Mouse (Mus musculus): ENCODE data around the gene Nav3. TPM values are rescaled to one million over a fixed set of nuclear protein-coding genes. Genes with fewer than 3 reads are reported as not detected.

The Nav3 gene
- polyA plus RNA-seq, 1 experiment from 2014 or later: 29.5 TPM

DNA sequence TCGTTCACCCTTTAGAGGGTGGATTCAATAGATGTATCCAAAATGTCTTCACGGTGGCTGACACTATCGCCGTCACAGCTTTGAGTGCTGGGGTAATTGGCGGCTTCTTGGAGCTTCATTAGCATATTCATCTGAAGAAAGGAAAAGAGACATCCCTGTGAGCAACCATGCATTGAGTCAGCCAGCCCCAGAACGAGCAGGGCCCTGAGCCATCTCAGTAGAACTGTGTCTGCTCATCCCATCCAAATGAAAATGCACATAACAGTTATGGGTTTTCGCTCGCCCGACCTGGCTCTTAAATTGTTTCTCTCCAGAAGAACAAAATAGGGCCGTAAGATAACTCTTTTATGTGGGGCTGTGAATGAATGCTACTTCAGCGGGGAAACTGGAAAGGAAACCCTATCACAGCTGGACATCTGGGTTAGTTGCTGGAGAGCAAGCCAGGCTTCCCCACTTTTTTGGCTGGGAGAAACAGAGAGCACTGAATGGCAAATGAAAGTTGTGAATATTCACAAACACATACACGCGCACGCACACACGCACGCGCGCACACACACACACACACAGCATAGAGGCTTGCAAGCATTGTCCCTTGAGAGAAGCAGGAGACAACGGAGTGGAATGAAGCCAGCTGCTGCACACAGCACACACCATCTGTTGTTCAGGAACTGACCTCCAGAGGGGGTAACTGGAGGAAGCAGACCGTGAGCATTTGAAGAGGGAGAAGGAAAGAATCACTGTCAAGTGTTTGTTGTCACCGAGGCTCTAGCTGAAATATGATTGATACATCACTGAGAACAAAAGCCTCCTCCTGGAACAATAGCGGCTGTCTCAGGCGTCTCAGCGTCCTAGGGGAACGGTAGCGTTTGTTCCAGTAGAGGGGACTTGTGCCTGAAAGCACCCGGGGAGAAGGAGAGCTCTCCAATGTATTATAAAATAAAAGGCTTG is 771.6 kb downstream of the Nav3 start:
- H3K9ac ChIP-seq (replicated peaks): peak overlapping the region; percentile 54
- H3K4me2 ChIP-seq (replicated peaks): peak overlapping the region; percentile 40
- no peaks in the 10 kb centered on the region for H3K27me3 ChIP-seq
- peak; percentile 91 for ATAC-seq (replicated peaks)
- H3K27ac ChIP-seq (replicated peaks): peak overlapping the region; percentile 94
- H3K4me1 ChIP-seq: peaks cover 26% of the 10 kb centered on the region
- H3K4me3 ChIP-seq: peak overlapping the region; percentile 29
- peaks cover 3% of the 10 kb centered on the region for H3K36me3 ChIP-seq
- H3K9me3 ChIP-seq: no peaks in the 10 kb centered on the region
- WGBS: 7% methylated on average over 27 of the region's 27 CpGs

DNA sequence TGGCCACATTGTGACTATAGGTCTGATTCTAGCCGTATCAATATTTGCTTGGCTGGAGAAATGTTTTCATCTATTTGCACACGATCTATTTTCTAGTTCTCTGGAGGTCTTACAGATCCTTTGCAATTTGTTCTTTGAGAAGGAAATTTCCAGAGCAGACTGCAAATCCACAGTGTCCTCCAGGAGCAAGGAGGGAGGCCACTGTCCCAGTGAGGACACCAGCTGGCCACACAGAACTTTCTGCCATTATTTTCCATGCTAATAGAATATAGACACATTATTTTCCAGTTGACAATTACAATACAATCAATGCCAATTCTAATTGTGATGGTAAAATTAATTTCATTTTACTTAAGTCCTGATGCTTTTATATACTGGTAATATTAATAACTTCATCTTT is 783.1 kb downstream of the Nav3 start:
- Histone ChIP-seq H3K4me1 (no peaks in the 10 kb centered on the region), H3K36me3 (no peaks in the 10 kb centered on the region), H3K9me3 (no peaks in the 10 kb centered on the region), H3K9ac (replicated peaks) (no peak overlapping the region), H3K27me3 (no peaks in the 10 kb centered on the region), H3K4me2 (replicated peaks) (no peak overlapping the region), H3K27ac (replicated peaks) (no peak overlapping the region), H3K4me3 (no peak overlapping the region)
- 92% methylated on average over 2 of the region's 2 CpGs for WGBS
- ATAC-seq (replicated peaks): no peak

DNA sequence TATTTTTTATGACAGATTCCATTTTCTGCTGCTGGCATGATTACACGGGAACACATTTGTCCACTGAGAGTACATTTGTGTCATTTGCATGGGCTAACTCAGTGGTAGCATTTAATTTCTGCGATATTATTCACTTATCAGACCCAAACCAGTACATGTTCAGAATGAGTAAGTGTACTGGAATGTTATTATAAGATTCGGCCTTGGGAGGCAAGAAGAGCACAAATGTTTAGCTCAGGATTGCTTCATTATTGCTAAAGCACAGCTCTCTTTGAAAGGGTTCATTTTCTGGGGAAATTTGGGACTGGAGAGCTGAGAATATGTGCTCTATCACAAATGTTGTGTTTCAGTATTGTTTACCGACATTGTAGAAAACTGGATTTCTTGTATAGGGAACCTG is 788.6 kb downstream of the Nav3 start:
- no peaks in the 10 kb centered on the region for H3K36me3 ChIP-seq
- H3K4me1 ChIP-seq: no peaks in the 10 kb centered on the region
- no peak overlapping the region for H3K9ac ChIP-seq (replicated peaks)
- 87% methylated on average over 4 of the region's 4 CpGs for WGBS
- H3K27ac ChIP-seq (replicated peaks): no peak overlapping the region
- H3K4me2 ChIP-seq (replicated peaks): no peak overlapping the region
- H3K4me3 ChIP-seq: no peak overlapping the region
- ATAC-seq (replicated peaks): no peak
- no peaks in the 10 kb centered on the region for H3K9me3 ChIP-seq
- H3K27me3 ChIP-seq: no peaks in the 10 kb centered on the region

DNA sequence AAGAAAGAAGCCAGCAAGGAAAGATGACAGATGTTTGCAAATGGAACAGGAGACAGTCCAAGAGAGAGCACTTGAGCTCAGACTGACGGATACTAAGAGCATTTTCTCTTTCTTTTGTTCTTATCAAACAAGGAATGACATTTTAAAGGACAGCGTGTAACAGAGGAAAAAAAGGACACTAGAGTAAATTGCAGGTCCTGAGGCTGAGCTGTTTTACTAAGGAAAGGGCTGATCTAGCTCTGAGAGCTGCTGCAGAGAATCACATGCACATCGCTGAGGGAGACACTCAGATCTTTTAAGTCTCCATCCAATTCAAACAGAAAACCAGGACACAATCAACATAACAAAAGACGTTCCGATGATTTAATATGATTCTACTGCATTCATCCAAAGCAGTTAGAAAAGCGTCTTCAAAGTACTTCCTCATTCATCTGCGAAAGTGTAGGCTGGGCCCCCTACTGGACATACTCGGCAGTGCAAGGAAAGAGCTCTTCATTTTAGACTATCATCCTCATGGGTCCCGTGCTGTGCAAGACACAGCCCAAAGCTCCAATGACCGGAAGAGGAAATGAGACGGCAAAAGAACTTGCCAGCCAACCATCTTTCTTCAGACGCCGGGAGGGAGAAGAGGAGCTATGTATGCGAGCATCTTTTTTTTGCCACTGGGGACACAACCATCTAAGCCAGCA is 791.2 kb downstream of the Nav3 start:
- Histone ChIP-seq H3K27ac (replicated peaks) (no peak overlapping the region), H3K27me3 (no peaks in the 10 kb centered on the region), H3K4me1 (no peaks in the 10 kb centered on the region), H3K9ac (replicated peaks) (no peak overlapping the region), H3K9me3 (no peaks in the 10 kb centered on the region), H3K4me2 (replicated peaks) (peak overlapping the region; percentile 27), H3K4me3 (no peak overlapping the region), H3K36me3 (no peaks in the 10 kb centered on the region)
- 28% methylated on average over 14 of the region's 14 CpGs for WGBS
- peak; percentile 50 for ATAC-seq (replicated peaks)

DNA sequence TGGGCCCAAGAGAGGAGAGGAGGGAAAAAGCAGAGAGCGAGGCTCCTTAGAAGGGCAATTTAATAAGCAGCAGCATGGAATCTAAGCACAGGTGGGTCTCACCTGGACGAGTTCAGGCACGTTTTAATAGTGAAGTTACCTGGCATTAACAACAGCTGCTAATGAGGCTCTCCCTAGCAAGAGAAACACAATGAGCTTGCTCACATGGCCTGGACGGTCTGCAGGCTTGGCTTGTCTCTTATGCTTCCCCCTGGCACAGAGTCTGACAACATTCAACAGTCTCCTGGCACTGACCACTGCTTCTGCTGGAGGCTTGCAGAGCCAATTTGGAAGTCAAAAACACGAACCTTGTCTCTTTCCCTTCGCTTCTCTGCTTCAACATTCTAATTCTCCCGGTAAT is 804.5 kb downstream of the Nav3 start:
- no peaks in the 10 kb centered on the region for H3K36me3 ChIP-seq
- H3K9ac ChIP-seq (replicated peaks): no peak overlapping the region
- no peak overlapping the region for H3K4me3 ChIP-seq
- whole genome bisulfite sequencing: 60% methylated on average over 7 of the region's 7 CpGs
- H3K9me3 ChIP-seq: no peaks in the 10 kb centered on the region
- H3K4me2 ChIP-seq (replicated peaks): no peak overlapping the region
- no peak for ATAC-seq (replicated peaks)
- no peaks in the 10 kb centered on the region for H3K27me3 ChIP-seq
- no peaks in the 10 kb centered on the region for H3K4me1 ChIP-seq
- H3K27ac ChIP-seq (replicated peaks): no peak overlapping the region

DNA sequence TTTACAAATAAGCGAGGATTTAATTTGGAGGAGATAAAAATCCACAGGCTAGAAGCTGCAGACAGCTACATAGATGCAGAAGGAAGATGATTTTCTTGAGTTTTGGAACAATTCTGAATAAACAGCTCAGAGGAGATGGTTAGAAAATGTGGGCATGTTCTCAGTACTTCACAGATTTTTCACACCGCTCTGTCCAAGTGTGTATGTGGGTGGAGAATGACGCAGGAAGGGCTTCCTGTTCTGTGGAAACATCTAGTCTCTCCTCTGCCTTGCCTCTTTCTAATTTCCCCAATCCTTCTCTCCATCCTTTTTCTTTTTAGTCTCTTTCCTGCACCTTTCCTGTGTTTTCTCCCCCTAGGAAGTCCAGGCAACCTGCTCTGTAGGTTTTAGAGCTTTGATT is 812.4 kb downstream of the Nav3 start:
- WGBS: 92% methylated on average over 3 of the region's 3 CpGs
- Histone ChIP-seq H3K4me1 (no peaks in the 10 kb centered on the region; the same call in 1 of the 2 replicates), H3K27ac (replicated peaks) (no peak overlapping the region), H3K9me3 (no peaks in the 10 kb centered on the region), H3K9ac (replicated peaks) (no peak overlapping the region), H3K36me3 (no peaks in the 10 kb centered on the region), H3K4me2 (replicated peaks) (no peak overlapping the region), H3K4me3 (no peak overlapping the region), H3K27me3 (no peaks in the 10 kb centered on the region)
- ATAC-seq (replicated peaks): no peak

DNA sequence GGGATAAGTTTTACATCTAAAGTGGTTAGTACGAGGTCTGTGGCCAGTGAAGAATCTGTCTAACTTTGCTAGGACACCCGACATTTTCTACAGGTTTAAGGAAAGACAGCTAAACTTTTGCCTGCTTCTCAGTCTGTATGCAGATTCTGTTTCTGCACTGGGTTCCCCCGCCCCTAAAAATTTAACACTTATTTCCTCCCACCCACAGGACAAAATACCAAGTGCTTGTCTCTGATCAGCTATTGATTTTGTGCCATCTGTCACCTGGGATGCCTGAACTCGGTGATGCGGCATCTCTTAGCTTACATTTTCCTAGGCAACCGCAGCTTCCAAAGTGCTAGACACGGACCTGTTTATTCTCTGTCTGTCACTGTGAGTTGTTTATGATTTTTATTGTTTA is 814.2 kb downstream of the Nav3 start:
- Histone ChIP-seq H3K27ac (replicated peaks) (no peak overlapping the region), H3K4me2 (replicated peaks) (no peak overlapping the region), H3K9me3 (no peaks in the 10 kb centered on the region), H3K4me1 (peaks cover 7% of the 10 kb centered on the region; the same call in 1 of the 2 replicates), H3K27me3 (no peaks in the 10 kb centered on the region), H3K9ac (replicated peaks) (no peak overlapping the region), H3K36me3 (no peaks in the 10 kb centered on the region), H3K4me3 (no peak overlapping the region)
- 60% methylated on average over 7 of the region's 7 CpGs for WGBS
- ATAC-seq (replicated peaks): no peak

DNA sequence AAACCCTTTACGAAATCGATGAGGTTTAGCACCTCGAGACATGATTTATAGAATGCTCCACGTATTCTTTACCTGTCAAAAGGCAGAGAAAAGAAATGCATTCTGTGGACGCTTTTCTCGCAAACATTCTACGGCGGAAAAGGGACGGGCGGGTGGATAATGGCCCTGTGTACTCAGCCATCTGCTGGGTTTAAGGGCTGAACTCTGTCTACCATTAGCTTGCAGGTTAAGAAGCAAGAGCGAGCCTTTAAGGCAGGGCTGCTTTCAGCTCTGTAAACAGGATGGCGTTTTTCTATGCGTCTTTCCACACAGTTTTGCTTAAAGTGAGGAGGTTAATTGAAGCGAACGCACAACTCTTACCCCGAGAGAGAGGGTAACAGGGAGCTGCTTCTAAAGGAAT is 818.3 kb downstream of the Nav3 start:
- 50% methylated on average over 16 of the region's 16 CpGs for WGBS
- H3K27ac ChIP-seq (replicated peaks): no peak overlapping the region
- no peaks in the 10 kb centered on the region for H3K36me3 ChIP-seq
- no peaks in the 10 kb centered on the region for H3K9me3 ChIP-seq
- no peaks in the 10 kb centered on the region for H3K27me3 ChIP-seq
- ATAC-seq (replicated peaks): 0 out of 2 replicates have a peak, but pooled peaks have one; percentile 26
- peaks cover 7% of the 10 kb centered on the region; the same call in 1 of the 2 replicates for H3K4me1 ChIP-seq
- H3K4me3 ChIP-seq: no peak overlapping the region
- no peak overlapping the region for H3K9ac ChIP-seq (replicated peaks)
- no peak overlapping the region; the same call in 1 of the 2 replicates for H3K4me2 ChIP-seq (replicated peaks)
